Mouse (Mus musculus) bone marrow macrophage, adult 2 months (primary cell): Measurements from ENCODE around the gene Rnf223. TPM values are rescaled to one million over a fixed set of nuclear protein-coding genes. Genes with fewer than 3 reads are reported as not detected.

Source experiments
- H3K27ac ChIP-seq: 2 replicates; pipeline ENCODE4 v1.5.1; 2012; ENCODE audit warnings: low read depth, low read length; ENCODE audit not compliant: insufficient read depth
- H3K4me1 ChIP-seq: 2 replicates; pipeline ENCODE4 v1.6.1; 2012; ENCODE audit warnings: low read length; ENCODE audit not compliant: control insufficient read depth, insufficient read depth
- H3K4me3 ChIP-seq: 2 replicates; pipeline ENCODE4 v1.5.1; 2012; ENCODE audit warnings: mild to moderate bottlenecking, low read length, moderate library complexity; ENCODE audit not compliant: insufficient read depth
- CTCF ChIP-seq: IDR thresholded peaks from 2 replicates; pipeline ENCODE4 v1.5.1; 2012; ENCODE audit warnings: low read depth, mild to moderate bottlenecking, low read length, moderate library complexity
- POLR2A ChIP-seq: IDR thresholded peaks from 2 replicates; pipeline ENCODE4 v1.6.1; 2012; ENCODE audit warnings: mild to moderate bottlenecking, low read depth, low read length, borderline replicate concordance
- polyA plus RNA-seq: library from polyadenylated mRNA; stranded (reverse); fragments of >200 nt; gene quantifications from 2 replicates; pipeline ENCODE4 v1.2.4, GENCODE M21; 2012; ENCODE audit not compliant: missing spikeins, insufficient read depth, insufficient read length

Gene Rnf223
- polyA plus RNA-seq, 1 experiment = not detected

DNA sequence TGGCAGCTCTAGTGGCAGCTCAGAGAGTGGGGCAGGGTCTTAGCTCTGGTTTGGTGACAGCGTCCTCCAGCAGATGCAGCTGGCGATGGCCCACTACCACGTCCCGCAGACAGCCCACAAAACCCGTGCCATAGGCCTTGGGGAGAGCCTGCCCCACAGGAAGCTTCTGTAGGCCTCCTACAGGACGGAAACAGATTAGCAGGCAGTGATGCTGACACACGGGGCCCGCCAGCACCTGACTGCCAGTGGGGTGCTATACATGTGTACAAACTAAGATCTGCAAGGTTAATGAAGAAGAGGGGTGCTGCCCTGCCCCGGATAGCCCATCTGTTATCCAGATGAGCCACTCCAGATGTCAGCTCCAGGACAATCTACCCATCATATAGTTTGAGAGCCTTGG is 36.2 kb downstream of the Rnf223 start:
- Histone ChIP-seq H3K4me1 (no peaks in the 10 kb centered on the region), H3K27ac (no peak overlapping the region), H3K4me3 (no peak overlapping the region)
- no peak for TF ChIP-seq POLR2A
- no peak for TF ChIP-seq CTCF

GRCm38 (mm10) chr4:156168611-156169010 is 38.3 kb downstream of the Rnf223 start:
- Histone ChIP-seq H3K4me3 (no peak overlapping the region), H3K27ac (no peak overlapping the region), H3K4me1 (no peaks in the 10 kb centered on the region)
- TF ChIP-seq POLR2A = no peak
- TF ChIP-seq CTCF = no peak

GRCm38 (mm10) chr4:156169129-156169528 is 38.8 kb downstream of the Rnf223 start:
- Histone ChIP-seq H3K4me1 (no peaks in the 10 kb centered on the region), H3K4me3 (no peak overlapping the region), H3K27ac (no peak overlapping the region)
- no peak for TF ChIP-seq POLR2A

GRCm38 (mm10) chr4:156171828-156172227 is 41.5 kb downstream of the Rnf223 start:
- Histone ChIP-seq H3K4me3 (no peak overlapping the region), H3K4me1 (no peaks in the 10 kb centered on the region), H3K27ac (no peak overlapping the region)
- TF ChIP-seq POLR2A (no peak), CTCF (no peak)

- TF ChIP-seq CTCF (no peak), POLR2A (no peak)
- no peak overlapping the region for H3K27ac ChIP-seq
- no peaks in the 10 kb centered on the region for H3K4me1 ChIP-seq
- H3K4me3 ChIP-seq = no peak overlapping the region
Measured at GRCm38 (mm10) chr4:156177630-156178029, 47.3 kb downstream of the Rnf223 start.

Other genes with a start within 250 kb of the Rnf223 start
- gene Pusl1, start 238.7 kb upstream of the Rnf223 start, polyA plus RNA-seq = 10.7 and 13.2 TPM in 2 replicates
- 15.8 and 18.1 TPM in 2 replicates for gene Acap3, start 238.7 kb upstream of the Rnf223 start, polyA plus RNA-seq
- gene Ube2j2, start 186.7 kb upstream of the Rnf223 start, polyA plus RNA-seq = 78.3 and 85.9 TPM in 2 replicates
- 32.4 and 42.7 TPM in 2 replicates for gene C1qtnf12, start 168.2 kb upstream of the Rnf223 start, polyA plus RNA-seq
- 1.7 and 2.3 TPM in 2 replicates for gene B3galt6, start 137.9 kb upstream of the Rnf223 start, polyA plus RNA-seq
- 197 and 213 TPM in 2 replicates for gene Sdf4, start 137.6 kb upstream of the Rnf223 start, polyA plus RNA-seq
- 1.5 and 1.7 TPM in 2 replicates for gene Tnfrsf4, start 116.7 kb upstream of the Rnf223 start, polyA plus RNA-seq
- not detected in 2 replicates for gene Tnfrsf18, start 104.3 kb upstream of the Rnf223 start, polyA plus RNA-seq
- not detected in 2 replicates for gene Ttll10, start 71.1 kb upstream of the Rnf223 start, polyA plus RNA-seq
- gene 9430015G10Rik, start 20.5 kb upstream of the Rnf223 start, polyA plus RNA-seq = 18.3 and 20.3 TPM in 2 replicates
- 24.0 and 25.1 TPM in 2 replicates for gene Agrn, start 67.0 kb downstream of the Rnf223 start, polyA plus RNA-seq
- gene Isg15, start 70.3 kb downstream of the Rnf223 start, polyA plus RNA-seq = 76.8 and 96.9 TPM in 2 replicates
- gene AW011738, start 72.8 kb downstream of the Rnf223 start, polyA plus RNA-seq = 1.2 and 1.6 TPM in 2 replicates
- not detected in 2 replicates for gene Perm1, start 85.4 kb downstream of the Rnf223 start, polyA plus RNA-seq
- 41.6 and 44.9 TPM in 2 replicates for gene Plekhn1, start 104.3 kb downstream of the Rnf223 start, polyA plus RNA-seq
- 45.2 and 46.3 TPM in 2 replicates for gene Noc2l, start 105.5 kb downstream of the Rnf223 start, polyA plus RNA-seq
- gene Samd11, start 125.1 kb downstream of the Rnf223 start, polyA plus RNA-seq = 0.36 TPM in 1 of 2 replicates, not detected in the other
- not detected in 2 replicates for gene Vmn2r-ps159, start 200.6 kb downstream of the Rnf223 start, polyA plus RNA-seq